Mouse (Mus musculus): ENCODE measurements around the gene Gpr19. TPM values are rescaled to one million over a fixed set of nuclear protein-coding genes. Genes with fewer than 3 reads are reported as not detected.

Gene Gpr19
- 9.5 and 9.7 TPM in 2 replicates for polyA plus RNA-seq (2012; rRNA removed)

GRCm38 (mm10) chr6:134898095-134898965, at the start of gene Gpr19:
Gene Gpr19 (minus strand): TSS chr6:134898578.
- DNase-seq (ENCODE audit: low spot score) = peak; percentile 88

- DNase-seq (ENCODE audit: low spot score) = peak; percentile 40
Measured at GRCm38 (mm10) chr6:134947311-134948087, 49.1 kb upstream of the Gpr19 start.

GRCm38 (mm10) chr6:134946858-134947257, 48.5 kb upstream of the Gpr19 start:
- DNase-seq (ENCODE audit: low spot score) = no peak

GRCm38 (mm10) chr6:134946054-134946453, 47.7 kb upstream of the Gpr19 start:
- DNase-seq (ENCODE audit: low spot score) = no peak

- no peak for DNase-seq (ENCODE audit: low spot score)
Measured at GRCm38 (mm10) chr6:134943759-134944407, 45.5 kb upstream of the Gpr19 start.

GRCm38 (mm10) chr6:134939781-134940180, 41.4 kb upstream of the Gpr19 start:
- DNase-seq (ENCODE audit: low spot score) = no peak

GRCm38 (mm10) chr6:134934305-134934704, 35.9 kb upstream of the Gpr19 start:
- DNase-seq (ENCODE audit: low spot score) = no peak

GRCm38 (mm10) chr6:134933207-134933558, 34.8 kb upstream of the Gpr19 start:
- DNase-seq (ENCODE audit: low spot score) = no peak

- no peak for DNase-seq (ENCODE audit: low spot score)
Measured at GRCm38 (mm10) chr6:134932486-134933206, 34.3 kb upstream of the Gpr19 start.

GRCm38 (mm10) chr6:134931146-134931545, 32.8 kb upstream of the Gpr19 start:
- no peak for DNase-seq (ENCODE audit: low spot score)

GRCm38 (mm10) chr6:134930383-134930782, 32.0 kb upstream of the Gpr19 start:
- no peak for DNase-seq (ENCODE audit: low spot score)

- no peak for DNase-seq (ENCODE audit: low spot score)
Measured at GRCm38 (mm10) chr6:134929926-134930325, 31.5 kb upstream of the Gpr19 start.

- no peak for DNase-seq (ENCODE audit: low spot score)
Measured at GRCm38 (mm10) chr6:134928889-134929310, 30.5 kb upstream of the Gpr19 start.

GRCm38 (mm10) chr6:134928096-134928888, 29.9 kb upstream of the Gpr19 start:
- peak; percentile 64 for DNase-seq (ENCODE audit: low spot score)

- DNase-seq (ENCODE audit: low spot score) = no peak
Measured at GRCm38 (mm10) chr6:134927595-134928095, 29.3 kb upstream of the Gpr19 start.

- peak; percentile 52 for DNase-seq (ENCODE audit: low spot score)
Measured at GRCm38 (mm10) chr6:134926803-134927594, 28.6 kb upstream of the Gpr19 start.

GRCm38 (mm10) chr6:134926338-134926705, 27.9 kb upstream of the Gpr19 start:
- DNase-seq (ENCODE audit: low spot score) = no peak

GRCm38 (mm10) chr6:134925673-134926337, 27.4 kb upstream of the Gpr19 start:
- DNase-seq (ENCODE audit: low spot score) = no peak

GRCm38 (mm10) chr6:134924262-134924661, 25.9 kb upstream of the Gpr19 start:
- no peak for DNase-seq (ENCODE audit: low spot score)

Data from urinary bladder, adult 2 months (tissue).